Mouse (Mus musculus) bone marrow, adult 2 months (tissue): Measurements from ENCODE around the gene Ptprn2.

Experiments
- CTCF ChIP-seq: fragments of 200-500 bp; IDR thresholded peaks from 2 replicates; pipeline ENCODE4 v1.5.1; 2011; ENCODE audit warnings: low read length, control low read depth; ENCODE audit not compliant: control insufficient read depth, insufficient read depth
- POLR2A ChIP-seq: fragments of 200-500 bp; IDR thresholded peaks from 2 replicates; pipeline ENCODE4 v1.6.1; 2011; ENCODE audit warnings: low read depth, mild to moderate bottlenecking, control low read depth, low read length, borderline replicate concordance; ENCODE audit not compliant: control insufficient read depth

- TF ChIP-seq CTCF: no peak
- TF ChIP-seq POLR2A: no peak
Observed at GRCm38 (mm10) chr12:117106696-117107095, 621.2 kb downstream of the Ptprn2 start.
